Mouse (Mus musculus) lung, postnatal 0 days (tissue): Measurements from ENCODE around the gene Abca9.

Experiments
- CTCF ChIP-seq: IDR thresholded peaks from 2 replicates; pipeline ENCODE4 v1.5.1; 2016; ENCODE audit warnings: antibody characterized with exemption, mild to moderate bottlenecking
- EP300 ChIP-seq: IDR thresholded peaks from 2 replicates; pipeline ENCODE4 v1.6.1; 2016; ENCODE audit warnings: antibody characterized with exemption, mild to moderate bottlenecking, control low read depth

DNA sequence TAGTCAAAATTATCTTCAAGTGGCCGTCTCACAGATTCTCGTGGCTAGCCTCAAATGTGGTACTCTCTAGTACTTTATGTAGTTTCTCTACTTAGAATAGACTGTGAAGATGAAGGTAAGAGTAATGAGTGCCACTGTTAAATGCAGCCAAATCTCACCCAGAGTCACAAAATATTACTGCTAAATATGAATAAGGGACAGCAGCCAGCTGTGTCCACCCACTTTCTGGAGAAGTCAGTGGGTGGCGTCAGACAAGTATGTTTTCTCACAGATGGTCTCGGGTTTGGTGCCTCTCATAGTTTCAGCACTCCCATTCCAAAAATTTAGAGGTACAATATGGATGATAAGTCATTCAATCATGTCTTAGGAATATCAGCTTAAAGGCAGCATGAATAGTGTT, 27.3 kb upstream of the Abca9 start:
- TF ChIP-seq EP300 (no peak), CTCF (no peak)
